Mouse (Mus musculus): ENCODE measurements around the gene Pmf1.
A peak's percentile ranks its signal among the peaks of the same experiment; 100 is the strongest.
"Not testable (repeated sequence)": the region's sequence is repeated elsewhere in the genome, so short reads cannot be mapped to it uniquely, and the experiment has no call there.

The Pmf1 gene

DNA sequence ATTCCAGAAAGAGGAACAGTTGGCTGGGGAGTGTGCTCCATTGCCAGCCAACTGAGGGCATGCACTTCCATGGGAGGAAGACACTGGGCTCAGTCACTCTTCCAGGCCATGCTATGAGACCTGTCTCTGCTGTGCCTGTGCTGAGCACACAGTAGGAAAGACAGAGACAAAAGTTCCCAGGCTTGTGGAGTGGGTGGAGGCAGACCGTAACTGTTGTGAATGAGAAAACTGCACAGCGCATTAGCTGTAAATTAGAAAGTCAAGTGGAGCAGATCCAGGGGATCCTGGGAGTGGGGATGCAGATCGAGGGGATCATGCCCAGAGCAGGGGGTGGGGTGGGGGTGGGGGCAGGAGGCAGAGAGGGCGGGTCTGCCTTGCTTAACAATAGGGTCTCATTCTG, 29.5 kb upstream of the Pmf1 start:
- DNase-seq (ENCODE audit: low read depth, low spot score) = peak; percentile 24

DNA sequence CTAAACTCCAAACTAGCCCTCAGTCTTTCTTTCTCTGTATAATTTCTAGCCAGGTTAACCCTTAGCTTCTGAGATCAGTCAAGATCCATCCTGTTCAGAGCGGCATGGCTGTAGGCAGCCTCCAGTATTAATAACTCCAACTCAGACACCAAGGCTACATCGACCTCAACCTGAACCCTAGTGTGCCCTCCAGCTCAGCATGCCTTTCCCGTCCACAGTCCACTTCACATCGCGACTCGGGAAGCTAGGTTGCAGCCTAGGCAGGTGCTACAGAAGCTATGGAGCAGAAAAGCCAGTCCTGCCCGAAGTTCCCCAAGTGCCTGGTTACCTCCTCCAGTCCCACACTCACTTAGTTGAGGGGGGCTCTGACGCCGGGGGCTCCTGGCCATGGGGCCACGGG, 27.3 kb upstream of the Pmf1 start:
- no peak for DNase-seq (ENCODE audit: low read depth, low spot score)

DNA sequence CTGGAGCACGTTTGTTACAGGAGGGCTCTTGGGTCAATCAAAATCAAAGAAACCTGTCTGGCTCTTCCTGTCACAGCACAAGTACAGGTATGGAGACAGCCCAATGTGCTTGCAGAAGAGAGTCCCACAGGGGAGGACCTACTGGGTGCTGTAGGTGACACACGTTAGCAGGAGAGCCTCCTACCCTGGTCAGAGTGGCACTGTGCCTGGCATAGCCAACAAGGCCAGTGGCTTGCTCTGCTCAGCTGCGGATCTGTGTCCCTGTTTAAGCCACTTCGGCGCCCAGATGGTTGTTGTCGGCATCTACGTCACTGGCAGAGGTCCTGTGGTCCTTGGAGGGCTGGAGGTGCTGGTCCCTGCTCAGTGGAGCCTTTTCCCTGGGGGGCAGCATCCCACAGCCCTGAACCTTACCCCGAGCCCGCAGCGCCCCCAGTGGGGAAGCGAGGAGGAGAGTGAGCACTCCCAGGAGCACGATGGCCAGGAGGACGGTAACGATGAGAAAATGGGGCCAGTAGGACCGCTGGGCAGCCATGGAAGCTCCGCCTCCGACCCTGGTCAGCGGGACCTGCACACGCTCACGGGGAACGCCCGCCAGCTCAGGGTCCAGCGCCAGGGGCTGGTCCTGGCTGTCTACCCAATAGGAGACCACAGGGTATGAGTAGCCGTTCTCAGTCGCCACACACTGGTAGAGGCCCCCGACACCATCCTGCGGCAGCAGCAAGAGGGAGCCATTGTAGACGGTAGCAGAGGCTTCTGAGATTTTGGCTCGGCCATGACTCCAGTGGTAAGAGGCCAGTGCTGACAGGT, 26.5 kb upstream of the Pmf1 start:
- DNase-seq (ENCODE audit: low read depth, low spot score) = peak; percentile 81

DNA sequence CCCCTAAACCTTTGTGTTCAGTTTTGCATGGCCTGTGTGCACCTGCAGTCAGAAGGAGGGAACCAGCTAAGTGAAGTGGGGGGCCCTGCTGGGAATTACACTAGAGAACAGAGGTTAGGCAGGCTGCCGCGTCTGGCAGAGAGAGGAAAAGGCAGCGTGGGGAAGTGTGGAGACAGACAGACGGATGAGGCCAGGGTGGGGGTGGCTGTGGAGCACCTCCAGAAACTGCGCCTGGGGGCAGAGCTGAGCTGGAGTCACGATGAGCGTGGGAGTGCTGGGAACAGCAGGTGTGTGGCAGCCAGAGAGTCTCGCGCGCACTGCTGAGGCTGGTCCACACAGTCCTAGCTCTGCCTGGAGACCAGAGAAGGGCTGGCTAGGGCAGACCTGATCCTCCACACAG, 25.4 kb upstream of the Pmf1 start:
- peak; percentile 94 for DNase-seq (ENCODE audit: low read depth, low spot score)

DNA sequence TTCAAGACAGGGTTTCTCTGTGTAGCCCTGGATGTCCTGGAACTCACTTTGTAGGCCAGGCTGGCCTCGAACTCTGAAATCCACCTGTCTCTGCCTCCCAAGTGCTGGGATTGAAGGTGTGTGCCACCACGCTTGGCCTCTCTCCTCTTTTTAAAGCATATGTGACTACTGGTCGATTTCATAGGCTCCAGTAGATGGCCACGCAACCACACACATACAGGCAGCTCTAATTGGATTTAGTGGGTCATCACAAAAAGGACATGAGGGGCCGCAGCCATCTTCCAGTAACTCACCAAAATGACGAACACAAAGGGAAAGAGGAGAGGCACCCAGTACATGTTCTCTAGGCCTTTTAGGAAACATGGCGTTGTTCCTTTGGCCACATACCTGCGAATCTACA, 18.5 kb upstream of the Pmf1 start:
- not testable (repeated sequence) for DNase-seq (ENCODE audit: low read depth, low spot score)

DNA sequence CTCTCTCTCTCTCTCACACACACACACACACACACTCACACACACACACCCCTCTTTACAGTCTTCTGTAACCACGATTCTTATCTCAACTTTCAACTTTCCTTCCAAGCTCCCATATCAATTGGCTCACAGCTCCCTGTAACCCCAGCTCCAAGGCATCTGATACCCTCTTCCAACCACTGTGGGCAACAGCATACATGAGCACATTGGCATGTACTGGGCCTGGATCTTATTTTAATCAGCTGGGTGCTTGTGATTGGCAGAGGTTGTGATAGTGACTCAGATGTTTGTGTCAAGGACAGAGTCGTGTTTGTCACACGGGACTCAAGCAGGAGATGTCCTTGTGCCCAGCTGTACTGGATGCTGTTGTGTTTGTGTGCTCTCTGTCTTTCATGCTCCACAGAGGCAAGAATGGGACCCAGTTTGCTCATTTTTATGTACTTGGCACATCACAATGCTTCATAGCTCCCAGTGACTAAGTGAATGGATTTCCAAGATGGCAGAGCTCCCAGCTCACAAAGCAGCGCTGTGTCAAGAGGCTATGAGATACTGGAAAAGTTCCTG, 17.3 kb upstream of the Pmf1 start:
- DNase-seq (ENCODE audit: low read depth, low spot score) = peak; percentile 70

DNA sequence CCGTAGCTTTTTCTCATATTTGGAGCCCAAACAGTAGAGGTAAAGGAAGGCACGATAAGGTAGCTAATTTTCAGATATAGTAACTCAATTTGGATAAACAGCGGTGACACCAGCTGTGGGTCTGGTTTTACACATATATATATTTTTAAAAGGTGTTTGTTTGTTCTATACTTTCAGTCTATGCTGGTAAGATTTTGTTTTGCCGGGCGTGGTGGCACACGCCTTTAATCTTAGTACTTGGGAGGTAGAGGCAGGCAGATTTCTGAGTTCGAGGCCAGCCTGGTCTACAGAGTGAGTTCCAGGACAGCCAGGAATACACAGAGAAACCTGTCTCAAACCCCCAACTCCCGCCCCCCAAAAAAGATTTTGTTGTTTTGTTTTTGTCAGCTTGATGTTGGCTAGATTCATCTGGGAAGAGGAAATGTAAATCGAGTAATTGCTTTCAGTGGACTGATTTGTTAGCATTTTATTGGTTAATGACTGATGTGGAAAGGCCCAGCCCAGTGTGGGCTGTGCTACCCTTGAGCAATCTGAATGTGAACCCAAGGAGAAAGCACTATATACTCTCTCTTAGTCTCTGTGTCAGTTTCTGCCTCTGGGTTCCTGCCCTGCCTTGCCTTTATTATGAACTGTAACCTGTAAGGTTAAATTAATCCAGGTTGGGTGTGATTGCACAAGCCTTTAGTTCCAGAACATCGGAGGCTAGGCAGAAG, 15.7 kb upstream of the Pmf1 start:
- DNase-seq (ENCODE audit: low read depth, low spot score) = no peak

DNA sequence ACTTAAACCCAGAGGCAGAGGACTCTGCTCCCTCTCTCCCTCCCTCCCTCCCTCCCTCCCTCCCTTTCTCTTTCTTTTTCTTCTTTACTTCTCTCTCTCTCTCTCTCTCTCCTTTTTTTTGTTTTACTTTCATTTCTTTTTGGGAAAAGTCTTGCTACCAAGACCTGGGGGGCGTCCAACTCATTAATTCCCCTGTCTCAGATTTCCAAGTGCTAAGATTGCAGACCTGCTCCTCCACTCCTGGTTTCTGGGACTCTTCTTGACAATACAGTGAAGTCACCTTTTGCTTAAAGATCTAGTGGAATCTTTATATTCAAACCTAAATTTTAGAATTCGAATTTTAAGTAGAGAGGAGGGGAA, 15.2 kb upstream of the Pmf1 start:
- DNase-seq (ENCODE audit: low read depth, low spot score) = no peak

DNA sequence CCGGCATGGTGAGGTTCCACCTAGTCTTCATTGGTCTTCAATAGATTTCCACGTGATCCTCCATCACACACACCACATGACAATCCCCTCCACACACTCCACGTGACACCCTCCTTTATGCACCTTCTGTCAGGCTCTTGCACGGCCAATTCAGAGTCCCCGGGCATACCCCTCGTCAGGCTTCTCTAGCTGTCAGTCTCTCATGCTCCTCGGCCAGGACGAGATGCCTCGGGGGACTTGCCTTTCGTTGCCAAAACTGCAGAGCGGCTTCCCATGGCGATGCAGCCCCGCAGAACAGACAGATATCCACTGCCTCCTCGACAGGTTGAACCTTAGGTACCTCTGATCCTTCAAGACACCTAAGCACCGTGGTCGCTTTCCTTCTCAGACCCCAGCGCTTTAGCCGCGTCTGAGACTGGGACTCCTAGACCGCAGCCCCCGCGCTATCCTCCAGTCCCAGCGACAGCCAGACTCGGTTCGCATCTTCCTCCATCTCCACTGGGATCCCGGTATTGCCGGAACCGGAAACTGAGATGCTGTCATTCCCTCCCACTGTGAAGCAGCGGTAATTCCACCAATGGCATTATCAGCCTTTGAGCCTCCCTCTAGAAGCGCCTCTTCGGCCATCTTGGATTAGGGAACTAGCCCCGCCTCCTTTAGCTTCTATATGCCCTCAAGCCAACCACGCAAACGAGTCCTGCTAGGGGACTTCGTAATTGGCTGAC, 14.6 kb upstream of the Pmf1 start, which contains the start of gene Slc25a44:
Slc25a44 (minus strand) TSS at position 535 of the 725 bp plus-strand sequence.
- DNase-seq (ENCODE audit: low read depth, low spot score) = peak; percentile 100

DNA sequence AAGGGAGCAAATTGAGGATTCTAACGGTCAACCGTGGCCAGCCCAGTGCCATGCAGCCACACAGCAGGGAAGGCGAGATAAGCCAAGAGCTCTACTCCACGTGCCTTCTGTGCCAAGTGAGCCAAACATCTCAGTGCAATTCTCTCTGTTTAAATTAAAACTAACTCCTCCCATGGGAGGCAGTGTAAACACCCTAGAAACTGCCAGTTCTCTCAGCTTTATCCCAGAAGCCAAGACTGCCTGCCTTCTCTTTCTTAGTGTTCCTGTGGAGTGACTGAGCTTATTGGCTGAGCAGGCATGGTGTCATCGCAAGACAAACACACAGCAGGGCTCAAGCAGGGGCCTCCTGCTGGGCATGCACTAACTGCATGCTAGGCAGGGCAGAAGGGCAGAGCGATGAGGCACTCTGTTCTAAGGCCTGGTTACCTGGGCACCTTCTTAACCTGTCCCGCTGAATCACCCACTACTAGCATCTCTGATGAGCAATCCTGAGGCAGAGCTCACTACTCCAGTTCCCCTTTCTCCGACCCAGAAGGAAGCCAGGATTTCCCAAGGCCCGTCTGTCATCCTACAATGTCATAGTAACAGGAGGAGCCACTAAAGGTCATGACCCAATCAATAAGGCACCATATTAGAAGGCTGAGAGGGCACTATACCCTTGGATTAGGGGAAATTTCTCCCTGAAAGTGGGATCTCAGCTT, 12.0 kb upstream of the Pmf1 start:
- DNase-seq (ENCODE audit: low read depth, low spot score) = peak; percentile 77

DNA sequence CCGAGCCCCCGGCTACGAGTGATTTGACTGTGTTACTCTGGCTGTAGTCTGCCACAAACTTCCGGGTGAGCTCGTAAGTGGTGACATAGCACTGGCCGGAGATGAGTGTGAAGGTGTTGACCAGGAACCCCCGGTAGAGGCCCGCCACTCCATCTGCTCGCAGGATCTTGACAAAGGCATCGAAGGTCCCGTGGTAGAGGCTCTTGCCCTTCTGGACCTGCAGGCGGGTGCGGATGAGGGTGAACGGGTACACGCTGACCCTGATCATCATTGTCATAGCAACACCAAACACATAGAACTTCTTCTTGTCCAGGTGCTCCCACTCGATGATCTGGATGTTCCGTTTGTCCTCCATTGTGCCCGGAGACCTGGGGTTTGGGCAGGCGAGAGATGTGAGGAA, 10.6 kb upstream of the Pmf1 start:
- no peak for DNase-seq (ENCODE audit: low read depth, low spot score)

DNA sequence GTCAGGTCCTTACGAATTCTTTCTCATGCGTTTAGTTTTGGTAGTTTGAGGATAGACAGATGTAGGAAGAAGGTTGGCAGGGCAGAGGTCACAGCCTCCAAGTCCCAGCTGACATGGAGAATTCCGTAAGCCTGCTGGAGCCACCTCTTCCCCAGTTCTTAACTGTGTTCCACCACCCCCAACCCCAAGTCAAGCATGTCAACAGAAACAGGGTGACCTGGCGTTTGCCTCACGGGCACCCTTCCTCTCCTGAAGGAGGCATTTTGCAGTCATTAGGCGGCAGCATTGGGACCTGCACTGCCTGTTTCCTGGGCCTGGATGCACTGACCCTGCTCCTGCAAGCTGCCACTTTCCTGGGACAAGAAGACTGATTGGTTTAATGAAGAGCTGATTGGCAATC, 7.9 kb upstream of the Pmf1 start:
- DNase-seq (ENCODE audit: low read depth, low spot score) = no peak

DNA sequence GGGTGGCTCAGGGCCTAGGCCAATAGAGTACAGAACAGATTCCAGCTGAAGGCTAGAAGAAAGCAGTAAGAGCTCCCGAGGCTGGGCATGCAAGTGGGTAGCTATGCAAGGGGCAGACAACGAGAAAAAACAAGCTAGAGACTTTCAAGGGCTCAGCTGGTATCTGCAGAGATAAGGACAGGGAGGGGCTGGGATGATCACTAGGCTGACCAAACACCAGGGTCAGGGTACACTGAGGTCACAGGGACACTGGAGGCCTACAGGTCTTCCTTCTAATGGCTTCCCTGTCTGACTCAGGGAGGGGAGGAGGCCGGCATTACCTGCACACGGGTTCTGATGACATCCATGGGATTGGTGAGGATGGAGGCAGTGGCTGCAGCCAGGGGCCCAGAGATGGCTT, 5.5 kb upstream of the Pmf1 start:
- no peak for DNase-seq (ENCODE audit: low read depth, low spot score)

DNA sequence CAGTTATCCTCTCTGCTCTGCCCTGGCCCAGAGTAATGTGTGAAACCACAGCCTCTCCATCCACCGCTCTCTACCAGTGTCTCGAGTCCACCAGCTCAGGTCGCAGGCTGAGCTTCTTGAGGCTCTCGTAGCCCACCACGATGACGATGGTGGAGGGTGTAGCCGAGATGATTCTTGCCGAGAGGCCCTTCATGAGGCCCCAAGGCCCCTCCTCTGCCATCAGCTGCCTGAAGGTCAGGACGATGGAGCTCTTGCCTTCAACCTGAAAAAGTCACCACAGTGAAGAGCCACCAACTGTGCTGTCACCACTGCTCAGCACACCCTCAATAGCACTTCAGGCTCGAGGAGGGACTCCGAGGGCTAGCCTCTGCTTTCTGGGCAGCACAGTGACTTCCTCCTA, 2.5 kb upstream of the Pmf1 start:
- no peak for DNase-seq (ENCODE audit: low read depth, low spot score)

DNA sequence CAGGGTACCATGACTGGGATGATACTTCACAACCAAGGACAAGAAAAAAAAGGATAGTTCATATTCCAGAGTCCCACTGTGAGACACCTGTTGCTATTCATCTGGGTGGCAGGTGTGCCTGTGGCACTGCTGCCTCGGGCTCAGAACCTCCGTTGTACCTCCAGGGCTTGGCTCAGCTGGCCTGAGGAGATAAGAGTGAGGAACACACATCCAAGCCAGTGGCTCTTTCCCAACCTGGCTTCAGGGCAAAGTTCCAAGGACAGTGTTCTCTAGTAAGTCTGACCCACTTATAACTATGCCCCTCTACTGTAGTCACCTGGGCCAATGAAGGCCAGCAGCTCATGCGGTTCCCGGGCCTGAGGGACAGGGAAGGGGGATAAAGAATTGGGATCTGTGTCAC, 1.6 kb upstream of the Pmf1 start:
- DNase-seq (ENCODE audit: low read depth, low spot score) = no peak

DNA sequence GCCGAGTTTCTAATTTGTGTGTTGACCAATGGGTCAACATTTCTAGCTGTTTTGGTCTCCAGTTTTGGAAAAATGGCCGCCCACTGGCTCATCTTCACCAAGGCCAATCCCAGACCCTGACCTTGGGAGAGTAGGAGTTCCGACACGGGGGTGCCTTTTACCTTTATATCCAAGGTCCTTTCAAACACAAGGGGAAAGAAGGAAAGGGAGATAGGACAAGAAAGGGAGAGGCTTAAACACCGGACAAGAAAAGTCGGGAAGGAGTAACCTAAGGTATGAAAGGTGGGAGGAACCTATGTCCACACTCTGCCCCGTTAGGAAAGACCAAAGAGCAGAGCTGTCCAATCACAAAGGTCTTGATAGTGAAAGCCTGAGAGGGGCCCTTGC, 507 bp upstream of the Pmf1 start:
- no peak for DNase-seq (ENCODE audit: low read depth, low spot score)

DNA sequence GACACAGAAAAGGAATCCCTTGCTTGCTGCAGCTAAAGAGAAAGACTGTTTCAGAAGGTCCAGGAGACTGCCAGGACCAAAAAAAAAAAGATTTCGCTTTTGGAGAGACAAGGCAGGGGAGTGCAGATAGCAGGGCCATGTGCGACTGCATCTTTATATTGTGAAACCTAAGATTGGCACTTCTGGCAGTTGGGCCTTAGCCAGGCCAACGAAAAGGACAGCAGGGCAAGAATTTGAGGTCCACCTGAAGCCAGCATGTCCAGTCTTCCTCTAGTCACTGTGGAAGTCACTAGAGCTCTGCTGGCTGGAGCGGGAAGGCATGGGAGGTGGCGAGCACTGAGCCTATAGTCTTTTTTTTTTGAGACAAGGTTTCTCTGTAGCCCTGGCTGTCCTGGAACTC, 1.2 kb downstream of the Pmf1 start:
- DNase-seq (ENCODE audit: low read depth, low spot score) = no peak

DNA sequence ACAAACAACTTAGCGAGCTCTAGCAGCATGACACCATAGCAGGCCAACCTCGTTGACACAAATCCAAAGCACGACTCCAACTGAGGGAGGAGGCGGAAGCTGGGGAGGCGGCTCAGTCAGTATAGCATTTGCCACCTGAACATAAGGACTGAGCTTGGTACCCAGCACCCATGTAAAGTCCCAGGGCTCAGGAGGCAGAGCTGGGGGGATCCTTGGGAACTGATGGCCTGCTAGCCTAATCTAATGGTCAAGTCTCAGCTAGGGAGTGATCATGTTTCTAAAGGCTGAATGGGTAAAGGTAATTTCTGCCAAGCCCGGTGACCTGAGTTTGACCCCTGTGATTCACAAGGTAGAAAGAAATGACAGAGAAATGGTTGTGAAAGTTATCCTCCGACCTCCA, 2.6 kb downstream of the Pmf1 start:
- no peak for DNase-seq (ENCODE audit: low read depth, low spot score)

DNA sequence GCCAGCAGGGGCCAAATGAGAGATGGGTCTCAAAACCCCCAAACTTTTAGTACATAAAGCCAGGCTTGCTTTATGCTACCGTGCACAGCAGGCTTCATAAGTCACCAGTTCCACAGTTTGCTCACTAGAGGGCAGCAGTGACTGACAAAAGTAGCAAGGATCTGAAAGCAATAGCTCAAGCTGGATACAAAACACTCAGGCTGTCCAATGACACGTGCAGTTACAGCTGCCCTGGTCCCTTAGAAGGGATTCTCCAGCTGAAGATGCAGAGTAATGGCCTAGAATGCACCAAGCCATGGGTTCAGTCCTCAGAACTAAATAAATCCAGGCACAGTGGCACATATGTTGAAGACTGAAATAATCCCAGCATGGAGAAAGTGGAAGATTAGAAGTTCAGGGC, 3.0 kb downstream of the Pmf1 start:
- peak; percentile 96 for DNase-seq (ENCODE audit: low read depth, low spot score)

DNA sequence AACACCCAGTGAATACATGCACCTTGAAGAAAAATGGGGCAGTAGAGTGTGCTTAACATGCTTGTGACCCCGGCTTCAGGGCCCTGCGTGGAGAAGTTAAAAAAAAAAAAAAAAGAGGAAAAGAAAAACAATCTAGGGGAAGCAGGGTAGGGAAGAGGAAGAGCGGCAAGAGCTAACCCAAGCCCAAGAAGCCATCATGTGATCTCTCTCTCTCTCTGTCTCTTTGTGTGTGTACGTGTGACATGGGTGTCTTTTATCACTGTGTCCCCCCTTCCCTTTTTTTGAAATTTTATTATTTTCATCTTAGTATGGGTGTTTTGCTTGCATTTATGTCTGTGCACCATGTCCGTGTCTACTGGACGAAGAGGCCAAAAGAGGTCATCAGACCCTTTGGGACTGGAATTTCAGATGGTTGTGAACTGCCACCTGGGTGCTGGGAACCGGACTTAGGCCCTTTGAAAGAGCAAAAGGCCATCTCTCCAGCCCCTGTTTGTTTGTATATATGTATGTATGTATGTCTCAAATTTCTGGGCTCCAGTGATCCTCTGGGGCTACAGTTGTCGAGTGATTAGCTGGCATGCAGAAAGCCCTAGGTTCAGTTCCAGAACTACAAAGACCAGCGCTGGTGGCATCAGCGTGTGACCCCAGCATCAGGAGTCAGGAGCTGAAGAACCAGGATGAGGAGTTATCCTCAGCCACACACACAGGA, 6.5 kb downstream of the Pmf1 start:
- DNase-seq (ENCODE audit: low read depth, low spot score) = no peak

DNA sequence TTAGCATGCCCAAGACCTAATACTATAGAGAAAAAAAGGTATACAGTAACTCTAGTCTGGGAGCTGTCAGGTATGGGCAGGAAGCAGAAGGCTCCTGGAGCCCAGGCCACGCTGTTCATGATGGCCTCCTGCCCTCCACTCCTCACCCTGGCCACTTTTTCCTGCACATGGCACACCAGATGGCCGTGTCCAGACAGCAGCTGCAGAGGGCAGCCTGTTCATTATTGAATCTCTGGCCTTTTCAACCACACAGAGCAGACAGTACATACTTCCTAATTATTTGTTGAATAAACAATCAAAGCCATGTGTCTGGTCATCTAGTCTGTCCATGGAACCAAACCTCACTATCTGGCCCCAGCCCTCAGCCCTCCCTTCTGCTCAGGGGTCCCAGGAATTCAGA, 11.5 kb downstream of the Pmf1 start:
- peak; percentile 93 for DNase-seq (ENCODE audit: low read depth, low spot score)

All from brain, adult 2 months (tissue).